ENCODE assay signal across 20 mouse cellular contexts in genomic region chr17:42291793-42292192, GRCm38 (mm10). TPM values are rescaled to one million over a fixed set of nuclear protein-coding genes. Genes with fewer than 3 reads are reported as not detected.
DNase-seq lines count a peak whose midpoint lies in the region; ATAC-seq and TF ChIP-seq lines count a peak whose summit lies in the region.
"Had no signal": no experiment of that assay in that cellular context is flagged by ENCODE, and none has a peak within 500 bp of the region (broad histone marks: within the 10 kb centered on the region; RNA-seq: fewer than 3 reads in every experiment).

No protein-coding gene starts in this region.

- H3K27me3 ChIP-seq in neural tube, embryonic 15.5 days (replicated peaks), result no peaks in the 10 kb centered on the region
- H3K27me3 ChIP-seq: embryonic facial prominence, embryonic 12.5 days; forebrain, embryonic 13.5 days; forebrain, embryonic 15.5 days; Patski had no signal

- no peaks in the 10 kb centered on the region for H3K36me3 ChIP-seq in ES-E14 (ENCODE audit: control insufficient read depth, insufficient read depth, low read length, poor library complexity, severe bottlenecking)
- no peaks in the 10 kb centered on the region for H3K36me3 ChIP-seq in neural tube, embryonic 15.5 days
- H3K36me3 ChIP-seq: embryonic facial prominence, embryonic 10.5 days; embryonic facial prominence, embryonic 12.5 days; forebrain, embryonic 15.5 days; G1E had no signal

- WGBS in neural tube, embryonic 15.5 days, result 51% methylated on average over 5 of the region's 5 CpGs

- H3K4me2 ChIP-seq in neural tube, embryonic 15.5 days, result no peak overlapping the region
- H3K4me2 ChIP-seq: embryonic facial prominence, embryonic 12.5 days; forebrain, embryonic 13.5 days; forebrain, embryonic 15.5 days had no signal

- H3K27ac ChIP-seq in ES-E14 (ENCODE audit: insufficient read depth, low read depth, low read length, poor library complexity, severe bottlenecking), result no peak overlapping the region
- no peak overlapping the region for H3K27ac ChIP-seq in neural tube, embryonic 15.5 days (replicated peaks)
- H3K27ac ChIP-seq: embryonic facial prominence, embryonic 10.5 days; embryonic facial prominence, embryonic 12.5 days; forebrain, embryonic 13.5 days; forebrain, embryonic 15.5 days had no signal

- in situ Hi-C loops in ES-E14 (cut with MboI; ENCODE audit: low sequenced_read_pairs in 2 of 2, unreplicated experiment in 2 of 2), result no loop called here

- no peak overlapping the region for H3K4me3 ChIP-seq in ES-E14 (ENCODE audit: insufficient read depth in 1 of 2, low read depth in 1 of 2, low read length in 2 of 2, poor library complexity in 1 of 2, severe bottlenecking in 1 of 2)
- no peak overlapping the region for H3K4me3 ChIP-seq in neural tube, embryonic 15.5 days (replicated peaks)
- H3K4me3 ChIP-seq: embryonic facial prominence, embryonic 10.5 days; embryonic facial prominence, embryonic 12.5 days; forebrain, embryonic 13.5 days; forebrain, embryonic 15.5 days had no signal

- no peak overlapping the region for H3K9ac ChIP-seq in ES-E14 (ENCODE audit: insufficient read depth, low read depth, low read length, poor library complexity, severe bottlenecking)
- no peak overlapping the region for H3K9ac ChIP-seq in neural tube, embryonic 15.5 days (replicated peaks)
- H3K9ac ChIP-seq: embryonic facial prominence, embryonic 12.5 days; forebrain, embryonic 13.5 days; forebrain, embryonic 15.5 days; forebrain, postnatal 0 days had no signal

- 0 out of 4 replicates have a peak, but pooled peaks cover 0 to 2% of the 10 kb centered on the region in 2 experiments for H3K4me1 ChIP-seq in ES-E14 (ENCODE audit: control insufficient read depth in 2 of 2, insufficient read depth in 2 of 2, low read length in 2 of 2, poor library complexity in 1 of 2)
- no peaks in the 10 kb centered on the region for H3K4me1 ChIP-seq in neural tube, embryonic 15.5 days
- H3K4me1 ChIP-seq: embryonic facial prominence, embryonic 10.5 days; embryonic facial prominence, embryonic 12.5 days; forebrain, embryonic 13.5 days; forebrain, embryonic 15.5 days had no signal

- no peak for ATAC-seq in neural tube, embryonic 15.5 days (ENCODE audit: low FRiP score)
- ATAC-seq: activated CD4-positive, CD25-positive, alpha-beta regulatory T cell, adult 4 months; forebrain, embryonic 13.5 days; forebrain, embryonic 15.5 days; forebrain, postnatal 0 days; Patski had no signal

- H3K9me3 ChIP-seq in ES-E14 (ENCODE audit: control insufficient read depth, insufficient read depth, low read depth, low read length), result peaks cover under 1% of the 10 kb centered on the region; the same call in 1 of the 2 replicates
- H3K9me3 ChIP-seq in neural tube, embryonic 15.5 days (replicated peaks), result no peaks in the 10 kb centered on the region
- H3K9me3 ChIP-seq: embryonic facial prominence, embryonic 10.5 days; embryonic facial prominence, embryonic 12.5 days; forebrain, embryonic 13.5 days; forebrain, embryonic 15.5 days had no signal

- peak; percentile 4 for DNase-seq in embryo, embryonic 10 days (ENCODE audit: low spot score)
- no peak for DNase-seq in embryo, embryonic 11 days
- peak; percentile 17 for DNase-seq in ES-E14 (ENCODE audit: low read depth, low spot score)
- peak; percentile 52 for DNase-seq in ZHBTc4 (ENCODE audit: low read depth, low spot score)
- no peak for DNase-seq in B cell, adult 2 months
- DNase-seq: adrenal gland, adult 8-10 months; adrenal gland, postnatal 14 days; adrenal gland, postnatal 36 days; cerebellum, adult 11-12 months; cerebellum, adult 2 months; cerebellum, adult 9-10 months; forebrain, postnatal 0 days had no signal

TF ChIP-seq in ES-E14, 5 proteins besides CTCF, POLR2A, EP300 and RAD21:
- TF ChIP-seq HCFC1 (IDR thresholded peaks at IDR 0.05; ENCODE audit: borderline replicate concordance, insufficient read depth, low read length) (no peak), MAFK (IDR thresholded peaks at IDR 0.05; ENCODE audit: insufficient read depth, low read depth, low read length) (peak; percentile 77; the same call in 1 of the 2 replicates), ZC3H11A (IDR thresholded peaks at IDR 0.05; ENCODE audit: borderline replicate concordance, low read depth, low read length) (no peak)
TF ChIP-seq in ES-E14: peak in this region for 1.

RNA-seq across cellular contexts. Expression of gene Ptchd4, which starts 24.0 kb away (rescaled TPM):
- 0.09 and 0.21 TPM in 2 replicates for total RNA-seq in ES-E14 (2012; rRNA removed)
- 15.3 and 18.6 TPM in 2 replicates for polyA plus RNA-seq in neural tube, embryonic 15.5 days (2015; fragmentation: Nextera tagmentation; extraction: Ambion mirVana)
- polyA plus RNA-seq: G1E had no signal

Comparison
In these comparisons a context has a peak if more than half of its experiments do, and no peak if none do; other contexts are left out.
1. DNase-seq: peak in embryo, embryonic 10 days (single experiment), ES-E14 (single experiment) and ZHBTc4 (single experiment); none in embryo, embryonic 11 days (single experiment) and B cell, adult 2 months (0 of 2).